ENCODE assay signal across 8 mouse cellular contexts in the genomic region with DNA sequence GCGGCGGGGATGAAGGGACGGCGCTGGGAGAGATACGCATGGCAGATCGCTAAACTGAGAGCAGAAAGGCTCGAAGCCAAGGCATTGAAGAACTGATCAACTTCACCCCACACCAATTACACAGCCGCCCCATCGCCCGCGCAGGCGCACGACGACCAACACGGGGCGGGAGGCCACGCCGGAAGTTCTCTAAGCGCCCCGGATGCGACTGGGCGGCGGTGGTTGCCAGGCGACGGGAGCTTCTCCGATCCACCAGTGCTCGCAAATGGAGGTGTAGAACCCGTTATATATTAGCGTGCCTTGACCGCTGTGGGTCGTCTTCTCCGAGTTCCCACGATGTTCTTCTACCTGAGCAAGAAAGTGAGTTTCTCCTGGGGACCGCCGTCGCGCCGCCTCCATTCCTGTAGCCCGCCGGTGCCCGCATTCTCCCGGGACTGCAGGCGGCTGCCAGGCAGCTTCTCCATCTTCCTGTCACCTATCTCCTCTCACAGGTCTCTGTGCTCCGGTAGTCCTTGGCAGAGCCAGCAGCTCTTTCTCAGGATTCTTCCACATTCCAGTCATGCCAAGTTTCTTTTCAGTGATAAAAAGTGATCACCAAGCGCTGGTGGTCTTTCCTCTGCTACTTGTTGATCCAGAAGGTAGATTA. TPM values are rescaled to one million over a fixed set of nuclear protein-coding genes. Genes with fewer than 3 reads are reported as not detected.
DNase-seq lines count a peak whose midpoint lies in the region; ATAC-seq and TF ChIP-seq lines count a peak whose summit lies in the region.

TSS of gene Wdr35 (plus strand) at position 73 of the 646 bp plus-strand sequence.

- ATAC-seq in frontal cortex, adult (ENCODE audit: low TSS enrichment), result peak; percentile 99
- ATAC-seq in lung, embryonic 16.5 days (ENCODE audit: low read depth), result peak; percentile 93

- peaks cover 10% of the 10 kb centered on the region for H3K36me3 ChIP-seq in hindbrain, embryonic 10.5 days
- H3K36me3 ChIP-seq in lung, embryonic 16.5 days (ENCODE audit: control insufficient read depth, insufficient read depth, low read length), result peaks cover 3% of the 10 kb centered on the region; the same call in 1 of the 2 replicates
- H3K36me3 ChIP-seq in thymus, adult 2 months (ENCODE audit: control insufficient read depth, insufficient read depth, low read length), result no peaks in the 10 kb centered on the region

- no peaks in the 10 kb centered on the region for H3K9me3 ChIP-seq in hindbrain, embryonic 10.5 days
- no peaks in the 10 kb centered on the region for H3K9me3 ChIP-seq in lung, embryonic 16.5 days (ENCODE audit: control insufficient read depth, low read length)

- peaks cover 6% of the 10 kb centered on the region for H3K27me3 ChIP-seq in hindbrain, embryonic 10.5 days (ENCODE audit: insufficient read depth, poor library complexity, severe bottlenecking)
- no peaks in the 10 kb centered on the region; the same call in 1 of the 2 replicates for H3K27me3 ChIP-seq in lung, embryonic 16.5 days (ENCODE audit: control insufficient read depth, insufficient read depth, low read depth, low read length)
- no peaks in the 10 kb centered on the region for H3K27me3 ChIP-seq in thymus, adult 2 months (ENCODE audit: control insufficient read depth, insufficient read depth, low read length)

- peaks cover 14% of the 10 kb centered on the region for H3K4me1 ChIP-seq in hindbrain, embryonic 10.5 days (replicated peaks)
- H3K4me1 ChIP-seq in lung, embryonic 16.5 days (replicated peaks; ENCODE audit: control insufficient read depth, insufficient read depth, low read length), result peaks cover 10% of the 10 kb centered on the region
- H3K4me1 ChIP-seq in thymus, adult 2 months (replicated peaks; ENCODE audit: control insufficient read depth, insufficient read depth, low read length), result peaks cover 4% of the 10 kb centered on the region; the same call in 1 of the 2 replicates

- peak within 1 kb of the TSS; percentile 48 for H3K9ac ChIP-seq in lung, embryonic 16.5 days (ENCODE audit: low read length)

- under 1% methylated on average over 45 of the region's 45 CpGs for WGBS in hindbrain, embryonic 10.5 days
- under 1% methylated on average over 45 of the region's 45 CpGs for WGBS in lung, embryonic 16.5 days
- WGBS in thymus, adult 2 months, result under 1% methylated on average over 45 of the region's 45 CpGs

- TF ChIP-seq POLR2A in thymus, adult 2 months (IDR thresholded peaks at IDR 0.05; ENCODE audit: control insufficient read depth, extremely low read depth, insufficient read depth, low read length, poor library complexity), result peak; percentile 69; the same call in 1 of the 2 replicates

- DNase-seq in NIH3T3 (ENCODE audit: low read depth), result peak; percentile 94
- DNase-seq in cerebellum, adult 9-11 months, result peak; percentile 91
- DNase-seq in hindbrain, embryonic 10.5 days (ENCODE audit: low spot score), result peak; percentile 90
- peak; percentile 91 for DNase-seq in layer of hippocampus, adult 9-11 months
- peak; percentile 84 for DNase-seq in ovary, adult 18-20 months (ENCODE audit: low spot score)
- peak; percentile 93 for DNase-seq in thymus, adult 2 months

- peak within 1 kb of the TSS; percentile 89 for H3K27ac ChIP-seq in hindbrain, embryonic 10.5 days
- no peak within 1 kb of the TSS for H3K27ac ChIP-seq in lung, embryonic 16.5 days (ENCODE audit: low read length)
- H3K27ac ChIP-seq in thymus, adult 2 months (ENCODE audit: control insufficient read depth, insufficient read depth, low read length), result no peak within 1 kb of the TSS

- peak within 1 kb of the TSS; percentile 72 for H3K4me2 ChIP-seq in lung, embryonic 16.5 days (ENCODE audit: low read depth, low read length)

- H3K4me3 ChIP-seq in hindbrain, embryonic 10.5 days, result peak within 1 kb of the TSS; percentile 72
- H3K4me3 ChIP-seq in lung, embryonic 16.5 days (ENCODE audit: low read length), result peak within 1 kb of the TSS; percentile 63
- H3K4me3 ChIP-seq in thymus, adult 2 months (ENCODE audit: control insufficient read depth, insufficient read depth, low read length), result peak within 1 kb of the TSS; percentile 62

- TF ChIP-seq CTCF in thymus, adult 2 months (IDR thresholded peaks at IDR 0.05; ENCODE audit: borderline replicate concordance, control insufficient read depth, extremely low read depth, insufficient read depth, low read length, poor library complexity), result 0 out of 2 replicates have a peak, but pooled peaks have one; percentile 32

RNA-seq across cellular contexts. Expression of gene Wdr35, which starts in this region (rescaled TPM):
- polyA plus RNA-seq in hindbrain, embryonic 10.5 days (2016; fragmentation: Nextera tagmentation; extraction: Ambion mirVana), result 21.1 and 22.9 TPM in 2 replicates
- polyA plus RNA-seq in lung, embryonic 16.5 days (2015; fragmentation: Nextera tagmentation; extraction: Ambion mirVana), result 21.5 and 22.1 TPM in 2 replicates
- polyA plus RNA-seq in thymus, adult 2 months (2012; rRNA removed), result 1.6 and 1.8 TPM in 2 replicates
